Mouse (Mus musculus) lung, postnatal 0 days (tissue): ENCODE data around the gene Rsph10b. TPM values are rescaled to one million over a fixed set of nuclear protein-coding genes. Genes with fewer than 3 reads are reported as not detected.

Experiments used
- ATAC-seq: fragments of 200-750 bp; cut with Nextera tagmentation; 2 replicates; pipeline ENCODE4 v1.8.0; 2017; ENCODE audit warnings: moderate library complexity
- DNase-seq: peaks from one replicate; pipeline ENCODE4 v3.0.0-alpha.2; 2016; ENCODE audit warnings: low spot score
- H3K27ac ChIP-seq: fragments of 300-500 bp; sonication (generic); 2 replicates; pipeline ENCODE4 v1.5.1; 2014; ENCODE audit warnings: antibody characterized with exemption, mild to moderate bottlenecking, low read length, mixed read lengths
- H3K27me3 ChIP-seq: fragments of 300-500 bp; sonication (generic); replicated peaks from 2 replicates; pipeline ENCODE4 v1.6.1; 2014; ENCODE audit warnings: low read length, mixed read lengths; ENCODE audit not compliant: insufficient read depth
- H3K36me3 ChIP-seq: fragments of 300-500 bp; sonication (generic); 2 replicates; pipeline ENCODE4 v1.6.1; 2014; ENCODE audit warnings: low read length, mixed read lengths; ENCODE audit not compliant: insufficient read depth
- H3K4me1 ChIP-seq: fragments of 300-500 bp; sonication (generic); 2 replicates; pipeline ENCODE4 v1.6.1; 2014; ENCODE audit warnings: antibody characterized with exemption, low read depth, low read length, mixed read lengths; ENCODE audit not compliant: insufficient read depth
- H3K4me2 ChIP-seq: fragments of 300-500 bp; sonication (generic); replicated peaks from 2 replicates; pipeline ENCODE4 v1.6.1; 2014; ENCODE audit warnings: low read depth, mild to moderate bottlenecking, low read length, moderate library complexity, mixed read lengths
- H3K4me3 ChIP-seq: fragments of 300-500 bp; sonication (generic); 2 replicates; pipeline ENCODE4 v1.5.1; 2014; ENCODE audit warnings: low read depth, low read length
- H3K9ac ChIP-seq: fragments of 300-500 bp; sonication (generic); replicated peaks from 2 replicates; pipeline ENCODE4 v1.6.1; 2014; ENCODE audit warnings: low read depth, mild to moderate bottlenecking
- H3K9me3 ChIP-seq: fragments of 300-500 bp; sonication (generic); 2 replicates; pipeline ENCODE4 v1.6.1; 2016; ENCODE audit warnings: low read length, mixed read lengths
- CTCF ChIP-seq: IDR thresholded peaks from 2 replicates; pipeline ENCODE4 v1.5.1; 2016; ENCODE audit warnings: antibody characterized with exemption, mild to moderate bottlenecking
- EP300 ChIP-seq: IDR thresholded peaks from 2 replicates; pipeline ENCODE4 v1.6.1; 2016; ENCODE audit warnings: antibody characterized with exemption, mild to moderate bottlenecking, control low read depth
- WGBS: fragments of 180-500 bp; shearing (Covaris S2); extraction: QIAGEN DNeasy Blood & Tissue Kit; methylation state at CpG from one replicate; pipeline ENCODE4 v1.1.7; 2014; 5-methylcytosine and 5-hydroxymethylcytosine counted together
- polyA plus RNA-seq: library from polyadenylated mRNA; unstranded; fragments of >200 nt; fragmentation: Nextera tagmentation; extraction: Ambion mirVana; gene quantifications from 2 replicates; pipeline ENCODE4 v1.2.1, GENCODE M21; 2015

Gene Rsph10b
- polyA plus RNA-seq, 1 experiment from 2014 or later, result 3.0 TPM

GRCm38 (mm10) chr5:143948361-143948760 is 15.5 kb downstream of the Rsph10b start:
- DNase-seq (no peak), ATAC-seq (no peak)
- no peak overlapping the region for H3K9ac ChIP-seq
- no peak overlapping the region for H3K27ac ChIP-seq
- no peaks in the 10 kb centered on the region for H3K4me1 ChIP-seq
- no peak overlapping the region for H3K4me3 ChIP-seq
- no peaks in the 10 kb centered on the region for H3K9me3 ChIP-seq
- no peaks in the 10 kb centered on the region for H3K27me3 ChIP-seq
- TF ChIP-seq EP300 (no peak), CTCF (no peak)
- no peak overlapping the region for H3K4me2 ChIP-seq
- 81% methylated on average over 12 of the region's 12 CpGs for WGBS
- no peaks in the 10 kb centered on the region for H3K36me3 ChIP-seq

- no peak overlapping the region for H3K27ac ChIP-seq
Measured at GRCm38 (mm10) chr5:143950016-143950415, 17.2 kb downstream of the Rsph10b start.

GRCm38 (mm10) chr5:143957101-143957500 is 24.3 kb downstream of the Rsph10b start:
- WGBS, result 91% methylated on average over 6 of the region's 6 CpGs
- TF ChIP-seq EP300, result no peak
- no peak for TF ChIP-seq CTCF
- Histone ChIP-seq H3K36me3 (no peaks in the 10 kb centered on the region), H3K9ac (no peak overlapping the region), H3K4me1 (no peaks in the 10 kb centered on the region), H3K4me3 (no peak overlapping the region), H3K9me3 (no peaks in the 10 kb centered on the region), H3K27me3 (no peaks in the 10 kb centered on the region), H3K27ac (no peak overlapping the region), H3K4me2 (no peak overlapping the region)
- ATAC-seq, result no peak
- DNase-seq, result no peak

More at GRCm38 (mm10) chr5:143950016-143950415, 17.2 kb downstream of the Rsph10b start:
- DNase-seq, result no peak
- TF ChIP-seq CTCF (no peak), EP300 (no peak)
- Histone ChIP-seq H3K9me3 (no peaks in the 10 kb centered on the region), H3K4me3 (no peak overlapping the region), H3K36me3 (no peaks in the 10 kb centered on the region), H3K4me2 (no peak overlapping the region), H3K4me1 (no peaks in the 10 kb centered on the region), H3K9ac (no peak overlapping the region), H3K27me3 (no peaks in the 10 kb centered on the region)
- 41% methylated on average over 5 of the region's 5 CpGs for WGBS
- no peak for ATAC-seq

- no peak for TF ChIP-seq EP300
- Histone ChIP-seq H3K9me3 (no peaks in the 10 kb centered on the region), H3K4me3 (no peak overlapping the region), H3K4me2 (no peak overlapping the region), H3K9ac (no peak overlapping the region), H3K4me1 (no peaks in the 10 kb centered on the region), H3K27ac (no peak overlapping the region), H3K27me3 (no peaks in the 10 kb centered on the region), H3K36me3 (no peaks in the 10 kb centered on the region)
- DNase-seq (no peak), ATAC-seq (no peak)
- 93% methylated on average over 11 of the region's 11 CpGs for WGBS
Measured at GRCm38 (mm10) chr5:143959551-143959950, 26.7 kb downstream of the Rsph10b start.

GRCm38 (mm10) chr5:143961176-143961575 is 28.3 kb downstream of the Rsph10b start:
- no peak overlapping the region for H3K9ac ChIP-seq
- no peak for DNase-seq
- no peaks in the 10 kb centered on the region for H3K4me1 ChIP-seq
- H3K27me3 ChIP-seq, result no peaks in the 10 kb centered on the region
- H3K36me3 ChIP-seq, result no peaks in the 10 kb centered on the region
- H3K4me2 ChIP-seq, result no peak overlapping the region
- no peak overlapping the region for H3K4me3 ChIP-seq
- TF ChIP-seq EP300, result no peak
- TF ChIP-seq CTCF, result no peak
- H3K9me3 ChIP-seq, result no peaks in the 10 kb centered on the region
- H3K27ac ChIP-seq, result no peak overlapping the region
- WGBS, result 83% methylated on average over 8 of the region's 8 CpGs
- no peak for ATAC-seq

- WGBS, result 68% methylated on average over 12 of the region's 12 CpGs
- no peak overlapping the region for H3K4me2 ChIP-seq
- no peak overlapping the region for H3K9ac ChIP-seq
- no peak overlapping the region for H3K27ac ChIP-seq
- TF ChIP-seq EP300, result no peak
- no peak overlapping the region for H3K4me3 ChIP-seq
- no peak for DNase-seq
- H3K9me3 ChIP-seq, result no peaks in the 10 kb centered on the region
- H3K27me3 ChIP-seq, result no peaks in the 10 kb centered on the region
- no peaks in the 10 kb centered on the region for H3K36me3 ChIP-seq
- H3K4me1 ChIP-seq, result no peaks in the 10 kb centered on the region
- no peak for ATAC-seq
Measured at GRCm38 (mm10) chr5:143965586-143966345, 32.9 kb downstream of the Rsph10b start.
